Mouse (Mus musculus): ENCODE data around the gene Hoxb2. TPM values are rescaled to one million over a fixed set of nuclear protein-coding genes. Genes with fewer than 3 reads are reported as not detected.

The Hoxb2 gene
- polyA plus RNA-seq, 1 experiment from 2014 or later: 49.9 TPM

- H3K9me3 ChIP-seq (ENCODE audit: control insufficient read depth, low read length): no peaks in the 10 kb centered on the region
- peak overlapping the region; percentile 100; the same call in 1 of the 2 replicates for H3K9ac ChIP-seq (ENCODE audit: low read depth, low read length)
- peak overlapping the region; percentile 91 for H3K4me2 ChIP-seq (replicated peaks; ENCODE audit: low read depth, low read length)
- peak overlapping the region; percentile 6 for H3K4me3 ChIP-seq (ENCODE audit: low read length)
- peaks cover 21% of the 10 kb centered on the region; the same call in 1 of the 2 replicates for H3K36me3 ChIP-seq (ENCODE audit: control insufficient read depth, insufficient read depth, low read length)
- no peak for ATAC-seq (ENCODE audit: low FRiP score, low TSS enrichment)
- H3K4me1 ChIP-seq (ENCODE audit: control insufficient read depth, insufficient read depth, low read length): peaks cover 51% of the 10 kb centered on the region
- H3K27me3 ChIP-seq (ENCODE audit: control insufficient read depth, insufficient read depth, low read length): no peaks in the 10 kb centered on the region
- peak overlapping the region; percentile 99 for H3K27ac ChIP-seq (ENCODE audit: low read depth, low read length)
- 22% methylated on average over 2 of the region's 2 CpGs for whole genome bisulfite sequencing
Measured at GRCm38 (mm10) chr11:96350791-96351190, 466 bp downstream of the Hoxb2 start.

GRCm38 (mm10) chr11:96351312-96351711, 987 bp downstream of the Hoxb2 start:
- Histone ChIP-seq H3K27me3 (ENCODE audit: control insufficient read depth, insufficient read depth, low read length) (no peaks in the 10 kb centered on the region), H3K27ac (ENCODE audit: low read depth, low read length) (peak overlapping the region; percentile 99), H3K36me3 (ENCODE audit: control insufficient read depth, insufficient read depth, low read length) (peaks cover 16% of the 10 kb centered on the region; the same call in 1 of the 2 replicates), H3K9ac (ENCODE audit: low read depth, low read length) (peak overlapping the region; percentile 100), H3K4me3 (ENCODE audit: low read length) (peak overlapping the region; percentile 94), H3K9me3 (ENCODE audit: control insufficient read depth, low read length) (no peaks in the 10 kb centered on the region), H3K4me1 (ENCODE audit: control insufficient read depth, insufficient read depth, low read length) (peaks cover 51% of the 10 kb centered on the region), H3K4me2 (replicated peaks; ENCODE audit: low read depth, low read length) (peak overlapping the region; percentile 91)
- ATAC-seq (ENCODE audit: low FRiP score, low TSS enrichment): no peak
- WGBS: 4% methylated on average over 11 of the region's 11 CpGs

GRCm38 (mm10) chr11:96351831-96352230, 1.5 kb downstream of the Hoxb2 start:
- peak overlapping the region; percentile 100 for H3K9ac ChIP-seq (ENCODE audit: low read depth, low read length)
- peaks cover 46% of the 10 kb centered on the region for H3K4me1 ChIP-seq (ENCODE audit: control insufficient read depth, insufficient read depth, low read length)
- no peaks in the 10 kb centered on the region for H3K9me3 ChIP-seq (ENCODE audit: control insufficient read depth, low read length)
- peaks cover 11% of the 10 kb centered on the region; the same call in 1 of the 2 replicates for H3K36me3 ChIP-seq (ENCODE audit: control insufficient read depth, insufficient read depth, low read length)
- peak; percentile 56 for ATAC-seq (ENCODE audit: low FRiP score, low TSS enrichment)
- H3K4me3 ChIP-seq (ENCODE audit: low read length): peak overlapping the region; percentile 94
- WGBS: 2% methylated on average over 22 of the region's 22 CpGs
- H3K27ac ChIP-seq (ENCODE audit: low read depth, low read length): peak overlapping the region; percentile 99
- no peaks in the 10 kb centered on the region for H3K27me3 ChIP-seq (ENCODE audit: control insufficient read depth, insufficient read depth, low read length)
- H3K4me2 ChIP-seq (replicated peaks; ENCODE audit: low read depth, low read length): peak overlapping the region; percentile 91

GRCm38 (mm10) chr11:96352691-96353521, 2.6 kb downstream of the Hoxb2 start:
- Histone ChIP-seq H3K27me3 (ENCODE audit: control insufficient read depth, insufficient read depth, low read length) (no peaks in the 10 kb centered on the region), H3K36me3 (ENCODE audit: control insufficient read depth, insufficient read depth, low read length) (peaks cover 7% of the 10 kb centered on the region; the same call in 1 of the 2 replicates), H3K4me1 (ENCODE audit: control insufficient read depth, insufficient read depth, low read length) (peaks cover 38% of the 10 kb centered on the region), H3K27ac (ENCODE audit: low read depth, low read length) (peak overlapping the region; percentile 99), H3K9me3 (ENCODE audit: control insufficient read depth, low read length) (no peaks in the 10 kb centered on the region), H3K4me2 (replicated peaks; ENCODE audit: low read depth, low read length) (peak overlapping the region; percentile 91), H3K4me3 (ENCODE audit: low read length) (peak overlapping the region; percentile 94), H3K9ac (ENCODE audit: low read depth, low read length) (peak overlapping the region; percentile 100)
- peak; percentile 36; the same call in 1 of the 2 replicates for ATAC-seq (ENCODE audit: low FRiP score, low TSS enrichment)
- under 1% methylated on average over 75 of the region's 75 CpGs for WGBS

GRCm38 (mm10) chr11:96353522-96353841, 3.2 kb downstream of the Hoxb2 start:
- Histone ChIP-seq H3K9me3 (ENCODE audit: control insufficient read depth, low read length) (no peaks in the 10 kb centered on the region), H3K9ac (ENCODE audit: low read depth, low read length) (peak overlapping the region; percentile 100), H3K4me1 (ENCODE audit: control insufficient read depth, insufficient read depth, low read length) (peaks cover 33% of the 10 kb centered on the region), H3K4me3 (ENCODE audit: low read length) (peak overlapping the region; percentile 94), H3K27me3 (ENCODE audit: control insufficient read depth, insufficient read depth, low read length) (no peaks in the 10 kb centered on the region), H3K27ac (ENCODE audit: low read depth, low read length) (peak overlapping the region; percentile 99), H3K36me3 (ENCODE audit: control insufficient read depth, insufficient read depth, low read length) (peaks cover 7% of the 10 kb centered on the region; the same call in 1 of the 2 replicates), H3K4me2 (replicated peaks; ENCODE audit: low read depth, low read length) (peak overlapping the region; percentile 91)
- whole genome bisulfite sequencing: 1% methylated on average over 14 of the region's 14 CpGs
- no peak for ATAC-seq (ENCODE audit: low FRiP score, low TSS enrichment)

- WGBS: 4% methylated on average over 8 of the region's 8 CpGs
- peaks cover 28% of the 10 kb centered on the region for H3K4me1 ChIP-seq (ENCODE audit: control insufficient read depth, insufficient read depth, low read length)
- no peak for ATAC-seq (ENCODE audit: low FRiP score, low TSS enrichment)
Measured at GRCm38 (mm10) chr11:96353939-96354338, 3.6 kb downstream of the Hoxb2 start.

GRCm38 (mm10) chr11:96354376-96354775, 4.1 kb downstream of the Hoxb2 start:
- Histone ChIP-seq H3K36me3 (ENCODE audit: control insufficient read depth, insufficient read depth, low read length) (peaks cover 7% of the 10 kb centered on the region; the same call in 1 of the 2 replicates), H3K9me3 (ENCODE audit: control insufficient read depth, low read length) (no peaks in the 10 kb centered on the region), H3K4me1 (ENCODE audit: control insufficient read depth, insufficient read depth, low read length) (peaks cover 24% of the 10 kb centered on the region), H3K9ac (ENCODE audit: low read depth, low read length) (peak overlapping the region; percentile 100), H3K4me2 (replicated peaks; ENCODE audit: low read depth, low read length) (peak overlapping the region; percentile 91), H3K27me3 (ENCODE audit: control insufficient read depth, insufficient read depth, low read length) (no peaks in the 10 kb centered on the region), H3K4me3 (ENCODE audit: low read length) (peak overlapping the region; percentile 94), H3K27ac (ENCODE audit: low read depth, low read length) (peak overlapping the region; percentile 99)
- WGBS: under 1% methylated on average over 25 of the region's 25 CpGs
- no peak for ATAC-seq (ENCODE audit: low FRiP score, low TSS enrichment)

More at GRCm38 (mm10) chr11:96353939-96354338, 3.6 kb downstream of the Hoxb2 start:
- peak overlapping the region; percentile 94 for H3K4me3 ChIP-seq (ENCODE audit: low read length)
- H3K36me3 ChIP-seq (ENCODE audit: control insufficient read depth, insufficient read depth, low read length): peaks cover 7% of the 10 kb centered on the region; the same call in 1 of the 2 replicates
- no peaks in the 10 kb centered on the region for H3K27me3 ChIP-seq (ENCODE audit: control insufficient read depth, insufficient read depth, low read length)
- peak overlapping the region; percentile 100 for H3K9ac ChIP-seq (ENCODE audit: low read depth, low read length)
- peak overlapping the region; percentile 91 for H3K4me2 ChIP-seq (replicated peaks; ENCODE audit: low read depth, low read length)
- H3K27ac ChIP-seq (ENCODE audit: low read depth, low read length): peak overlapping the region; percentile 99
- no peaks in the 10 kb centered on the region for H3K9me3 ChIP-seq (ENCODE audit: control insufficient read depth, low read length)

GRCm38 (mm10) chr11:96354801-96355311, 4.5 kb downstream of the Hoxb2 start:
- WGBS: 4% methylated on average over 9 of the region's 9 CpGs
- Histone ChIP-seq H3K27me3 (ENCODE audit: control insufficient read depth, insufficient read depth, low read length) (no peaks in the 10 kb centered on the region), H3K4me3 (ENCODE audit: low read length) (peak overlapping the region; percentile 94), H3K9me3 (ENCODE audit: control insufficient read depth, low read length) (no peaks in the 10 kb centered on the region), H3K27ac (ENCODE audit: low read depth, low read length) (peak overlapping the region; percentile 99), H3K4me1 (ENCODE audit: control insufficient read depth, insufficient read depth, low read length) (peaks cover 19% of the 10 kb centered on the region), H3K9ac (ENCODE audit: low read depth, low read length) (peak overlapping the region; percentile 100), H3K4me2 (replicated peaks; ENCODE audit: low read depth, low read length) (peak overlapping the region; percentile 91), H3K36me3 (ENCODE audit: control insufficient read depth, insufficient read depth, low read length) (peaks cover 7% of the 10 kb centered on the region; the same call in 1 of the 2 replicates)
- ATAC-seq (ENCODE audit: low FRiP score, low TSS enrichment): no peak

- H3K36me3 ChIP-seq (ENCODE audit: control insufficient read depth, insufficient read depth, low read length): no peaks in the 10 kb centered on the region
- H3K4me2 ChIP-seq (replicated peaks; ENCODE audit: low read depth, low read length): no peak overlapping the region
- no peak overlapping the region for H3K9ac ChIP-seq (ENCODE audit: low read depth, low read length)
- H3K27me3 ChIP-seq (ENCODE audit: control insufficient read depth, insufficient read depth, low read length): peaks cover 10% of the 10 kb centered on the region
- WGBS: 12% methylated on average over 5 of the region's 5 CpGs
- peak; percentile 88 for ATAC-seq (ENCODE audit: low FRiP score, low TSS enrichment)
- peaks cover 26% of the 10 kb centered on the region; the same call in 1 of the 2 replicates for H3K4me1 ChIP-seq (ENCODE audit: control insufficient read depth, insufficient read depth, low read length)
- 0 out of 2 replicates have a peak overlapping the region, but pooled peaks have one; percentile 3 for H3K27ac ChIP-seq (ENCODE audit: low read depth, low read length)
- no peak overlapping the region for H3K4me3 ChIP-seq (ENCODE audit: low read length)
- no peaks in the 10 kb centered on the region for H3K9me3 ChIP-seq (ENCODE audit: control insufficient read depth, low read length)
Measured at GRCm38 (mm10) chr11:96363807-96364206, 13.5 kb downstream of the Hoxb2 start.
